In the genomic region with DNA sequence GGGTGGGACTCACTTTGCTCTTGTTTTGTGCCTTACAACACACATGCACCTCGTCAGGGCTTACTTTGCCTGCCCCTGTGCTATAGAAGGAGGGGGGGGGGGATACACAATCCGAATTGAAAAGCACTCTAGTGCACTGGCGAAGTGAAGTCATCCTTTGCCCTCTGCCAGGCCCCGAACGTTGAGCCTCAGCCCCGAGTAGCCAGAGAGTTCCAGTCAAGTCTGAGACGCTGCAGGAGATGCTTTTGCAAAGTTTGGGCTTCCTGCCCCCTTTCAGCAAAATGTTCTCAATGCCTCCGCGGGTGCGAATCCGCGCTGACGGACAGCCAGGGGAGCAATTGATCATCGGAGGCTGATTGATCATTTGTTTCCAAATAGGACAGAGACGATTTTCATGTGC, we compare ENCODE assay signal across 9 mouse cellular contexts. TPM values are rescaled to one million over a fixed set of nuclear protein-coding genes. Genes with fewer than 3 reads are reported as not detected.
DNase-seq lines count a peak whose midpoint lies in the region; ATAC-seq and TF ChIP-seq lines count a peak whose summit lies in the region.
"Had no signal": no experiment of that assay in that cellular context is flagged by ENCODE, and none has a peak within 500 bp of the region (broad histone marks: within the 10 kb centered on the region; RNA-seq: fewer than 3 reads in every experiment).

No protein-coding gene starts in this region.

- no peak for TF ChIP-seq EP300 in heart, adult 2 months (IDR thresholded peaks at IDR 0.05; ENCODE audit: insufficient read depth, low read depth, low read length)

- peaks cover 2% of the 10 kb centered on the region; the same call in 1 of the 2 replicates for H3K4me1 ChIP-seq in heart, adult 2 months (ENCODE audit: control insufficient read depth, insufficient read depth, low read length)
- H3K4me1 ChIP-seq in embryonic facial prominence, embryonic 12.5 days = peaks cover 31% of the 10 kb centered on the region
- H3K4me1 ChIP-seq in intestine, embryonic 14.5 days (replicated peaks; ENCODE audit: control insufficient read depth, insufficient read depth, low read length) = peaks cover 28% of the 10 kb centered on the region
- peaks cover 44% of the 10 kb centered on the region for H3K4me1 ChIP-seq in neural tube, embryonic 13.5 days (replicated peaks)

- no peaks in the 10 kb centered on the region for H3K36me3 ChIP-seq in heart, adult 2 months (ENCODE audit: control insufficient read depth, insufficient read depth, low read length)
- no peaks in the 10 kb centered on the region for H3K36me3 ChIP-seq in embryonic facial prominence, embryonic 12.5 days
- H3K36me3 ChIP-seq in intestine, embryonic 14.5 days (ENCODE audit: control insufficient read depth, insufficient read depth, low read length) = no peaks in the 10 kb centered on the region
- H3K36me3 ChIP-seq in neural tube, embryonic 13.5 days = no peaks in the 10 kb centered on the region

- WGBS in heart, adult 2 months = 4% methylated on average over 15 of the region's 15 CpGs
- 0% methylated on average over 15 of the region's 15 CpGs for WGBS in embryonic facial prominence, embryonic 12.5 days
- under 1% methylated on average over 15 of the region's 15 CpGs for WGBS in intestine, embryonic 14.5 days
- WGBS in neural tube, embryonic 13.5 days = under 1% methylated on average over 15 of the region's 15 CpGs

- H3K79me2 ChIP-seq in heart, adult 2 months (replicated peaks; ENCODE audit: control insufficient read depth, insufficient read depth, low read length) = no peaks in the 10 kb centered on the region

- TF ChIP-seq POLR2A in heart, adult 2 months (IDR thresholded peaks at IDR 0.05; ENCODE audit: insufficient read depth, low read depth, low read length) = no peak

- peak overlapping the region; percentile 98 for H3K4me2 ChIP-seq in embryonic facial prominence, embryonic 12.5 days (replicated peaks)
- H3K4me2 ChIP-seq in intestine, embryonic 14.5 days (ENCODE audit: low read length) = peak overlapping the region; percentile 94
- peak overlapping the region; percentile 96 for H3K4me2 ChIP-seq in neural tube, embryonic 13.5 days

- H3K27me3 ChIP-seq in heart, adult 2 months (ENCODE audit: control insufficient read depth, insufficient read depth, low read length) = peaks cover 32% of the 10 kb centered on the region
- H3K27me3 ChIP-seq in embryonic facial prominence, embryonic 12.5 days = peaks cover 41% of the 10 kb centered on the region
- H3K27me3 ChIP-seq in intestine, embryonic 14.5 days (replicated peaks; ENCODE audit: control insufficient read depth, insufficient read depth, low read length) = peaks cover 68% of the 10 kb centered on the region
- H3K27me3 ChIP-seq in neural tube, embryonic 13.5 days = peaks cover 22% of the 10 kb centered on the region

- no peak overlapping the region for H3K9ac ChIP-seq in heart, adult 2 months (ENCODE audit: low read depth, low read length)
- H3K9ac ChIP-seq in embryonic facial prominence, embryonic 12.5 days = peak overlapping the region; percentile 57
- H3K9ac ChIP-seq in intestine, embryonic 14.5 days (ENCODE audit: low read length) = 0 out of 2 replicates have a peak overlapping the region, but pooled peaks have one; percentile 29
- peak overlapping the region; percentile 93 for H3K9ac ChIP-seq in neural tube, embryonic 13.5 days

- peak overlapping the region; percentile 40; the same call in 1 of the 2 replicates for H3K4me3 ChIP-seq in heart, adult 2 months
- peak overlapping the region; percentile 54 for H3K4me3 ChIP-seq in embryonic facial prominence, embryonic 12.5 days
- H3K4me3 ChIP-seq in intestine, embryonic 14.5 days (ENCODE audit: low read depth, low read length) = peak overlapping the region; percentile 51
- peak overlapping the region; percentile 84 for H3K4me3 ChIP-seq in neural tube, embryonic 13.5 days

- intact Hi-C loops in heart, adult 2 months (cut with DNase I) = no loop called here

- H3K9me3 ChIP-seq in embryonic facial prominence, embryonic 12.5 days = no peaks in the 10 kb centered on the region
- no peaks in the 10 kb centered on the region for H3K9me3 ChIP-seq in intestine, embryonic 14.5 days (ENCODE audit: control insufficient read depth, low read length)
- H3K9me3 ChIP-seq in neural tube, embryonic 13.5 days = no peaks in the 10 kb centered on the region

- peak; percentile 5 to 28 for DNase-seq in heart, adult 2 months
- DNase-seq in heart, adult 9 months (ENCODE audit: low spot score in 2 of 2) = no peak
- peak; percentile 31 for DNase-seq in ES-CJ7 (ENCODE audit: low read depth, low spot score)
- DNase-seq in intestine, embryonic 14.5 days (ENCODE audit: low spot score) = peak; percentile 75
- no peak for DNase-seq in urinary bladder, postnatal 14 days (ENCODE audit: low spot score)
- no peak for DNase-seq in gastrocnemius, postnatal 25 days

- ATAC-seq in embryonic facial prominence, embryonic 12.5 days (ENCODE audit: insufficient number of reproducible peaks, insufficient read depth, low FRiP score, low TSS enrichment) = no peak
- ATAC-seq in intestine, embryonic 14.5 days (replicated peaks; ENCODE audit: low FRiP score, low TSS enrichment, low read depth) = no peak
- 0 out of 2 replicates have a peak, but pooled peaks have one; percentile 5 for ATAC-seq in neural tube, embryonic 13.5 days (ENCODE audit: low read depth)

- TF ChIP-seq CTCF in heart, adult 2 months (IDR thresholded peaks at IDR 0.05) = no peak

- no peak overlapping the region for H3K27ac ChIP-seq in heart, adult 2 months
- H3K27ac ChIP-seq in embryonic facial prominence, embryonic 12.5 days = no peak overlapping the region
- no peak overlapping the region for H3K27ac ChIP-seq in intestine, embryonic 14.5 days (ENCODE audit: low read depth)
- H3K27ac ChIP-seq in neural tube, embryonic 13.5 days (replicated peaks) = peak overlapping the region; percentile 94

RNA-seq across cellular contexts. Expression of a gene that starts 0.3 kb away (rescaled TPM):
- total RNA-seq in heart, adult 2 months (2021) = under 1 TPM; 0.10 to 0.64 TPM
- polyA plus RNA-seq in heart, adult 2 months (2012; rRNA removed) = 0.02 and 0.18 TPM in 2 replicates
- polyA plus RNA-seq in embryonic facial prominence, embryonic 12.5 days (2016; fragmentation: Nextera tagmentation; extraction: Ambion mirVana) = 5.2 and 6.4 TPM in 2 replicates
- polyA plus RNA-seq in intestine, embryonic 14.5 days (2014; fragmentation: Nextera tagmentation; extraction: Ambion mirVana) = 3.5 and 3.7 TPM in 2 replicates
- polyA plus RNA-seq in neural tube, embryonic 13.5 days (2015; fragmentation: Nextera tagmentation; extraction: Ambion mirVana) = 19.3 and 21.8 TPM in 2 replicates
- total RNA-seq in gastrocnemius, postnatal 25 days (2021) = under 1 TPM; 0.23 to 0.24 TPM
- total RNA-seq: MEL had no signal

Comparison
In these comparisons a context has a peak if more than half of its experiments do, and no peak if none do; other contexts are left out.
1. DNase-seq: peak in heart, adult 2 months (2 of 2), ES-CJ7 (single experiment) and intestine, embryonic 14.5 days (single experiment); none in heart, adult 9 months (0 of 2), urinary bladder, postnatal 14 days (single experiment) and gastrocnemius, postnatal 25 days (single experiment).
2. Peak in every context shown above with its lines, with median percentiles within 50 percentile points of each other: H3K4me3 ChIP-seq and H3K4me2 ChIP-seq.